Comparison of ENCODE assay signal across 13 mouse cellular contexts in genomic region chr9:82643900-82644299, GRCm38 (mm10).
A peak's percentile ranks its signal among the peaks of the same experiment; 100 is the strongest.
DNase-seq lines count a peak whose midpoint lies in the region; ATAC-seq and TF ChIP-seq lines count a peak whose summit lies in the region.
"Had no signal": no experiment of that assay in that cellular context is flagged by ENCODE, and none has a peak within 500 bp of the region (broad histone marks: within the 10 kb centered on the region; RNA-seq: fewer than 3 reads in every experiment).

No protein-coding gene starts in this region.

- H3K27ac ChIP-seq in gastrocnemius, adult 2 months: no peak overlapping the region
- H3K27ac ChIP-seq in lung, embryonic 14.5 days (ENCODE audit: low read depth): no peak overlapping the region
- no peak overlapping the region for H3K27ac ChIP-seq in cerebellum, adult 2 months (ENCODE audit: insufficient read depth, low read length)

- DNase-seq in gastrocnemius, adult 2 months: no peak
- DNase-seq in gastrocnemius, postnatal 4 days (ENCODE audit: low spot score in 2 of 2): no peak
- DNase-seq in lung, embryonic 14.5 days: peak; percentile 86
- no peak for DNase-seq in lung, postnatal 4 days
- peak; percentile 19 for DNase-seq in adipocyte (ENCODE audit: low spot score)
- peak; percentile 21 for DNase-seq in retina, postnatal 7 days (ENCODE audit: low read depth, low spot score)
- no peak for DNase-seq in cerebellum, adult 9-11 months
- DNase-seq in cerebellum, adult 2 months: no peak
- DNase-seq: adrenal gland, postnatal 25 days; gastrocnemius, postnatal 14 days; heart, postnatal 4 days had no signal

- TF ChIP-seq CTCF in gastrocnemius, adult 2 months (IDR thresholded peaks at IDR 0.05): peak; percentile 35; the same call in 1 of the 2 replicates
- TF ChIP-seq CTCF in lung, embryonic 14.5 days (IDR thresholded peaks at IDR 0.05; ENCODE audit: low read depth): peak; percentile 57
- TF ChIP-seq CTCF in cerebellum, adult 2 months (IDR thresholded peaks at IDR 0.05; ENCODE audit: borderline replicate concordance, insufficient read depth, low read depth, low read length): no peak

- H3K4me2 ChIP-seq in lung, embryonic 14.5 days: no peak overlapping the region
- H3K4me2 ChIP-seq: liver, embryonic 11.5 days; midbrain, embryonic 11.5 days had no signal

- H3K36me3 ChIP-seq in lung, embryonic 14.5 days (ENCODE audit: insufficient read depth): no peaks in the 10 kb centered on the region

- no peaks in the 10 kb centered on the region for H3K4me1 ChIP-seq in lung, embryonic 14.5 days (ENCODE audit: insufficient read depth)
- no peaks in the 10 kb centered on the region for H3K4me1 ChIP-seq in cerebellum, adult 2 months (ENCODE audit: control insufficient read depth, insufficient read depth, low read length)

- H3K27me3 ChIP-seq in lung, embryonic 14.5 days (ENCODE audit: insufficient read depth, low read length): no peaks in the 10 kb centered on the region
- H3K27me3 ChIP-seq in cerebellum, adult 2 months (ENCODE audit: control insufficient read depth, insufficient read depth, low read length): no peaks in the 10 kb centered on the region

- intact Hi-C loops in gastrocnemius, adult 2 months (cut with DNase I): no loop called here

- 15% methylated on average over 1 of the region's 1 CpGs for WGBS in lung, embryonic 14.5 days
- 18% methylated on average over 1 of the region's 1 CpGs for WGBS in cerebellum, adult 2 months

- peak; percentile 28; the same call in 1 of the 2 replicates for ATAC-seq in lung, embryonic 14.5 days (ENCODE audit: insufficient read depth)

- H3K9ac ChIP-seq in lung, embryonic 14.5 days: no peak overlapping the region

- TF ChIP-seq POLR2A in cerebellum, adult 2 months (IDR thresholded peaks at IDR 0.05; ENCODE audit: borderline replicate concordance, insufficient read depth, low read length): no peak

- H3K4me3 ChIP-seq in gastrocnemius, adult 2 months: no peak overlapping the region
- no peak overlapping the region for H3K4me3 ChIP-seq in lung, embryonic 14.5 days (ENCODE audit: low read depth, low read length)
- H3K4me3 ChIP-seq in cerebellum, adult 2 months (replicated peaks; ENCODE audit: insufficient read depth, low read depth, low read length): no peak overlapping the region

- H3K9me3 ChIP-seq in lung, embryonic 14.5 days (ENCODE audit: low read depth, low read length): no peaks in the 10 kb centered on the region

Comparison
In these comparisons a context has a peak if more than half of its experiments do, and no peak if none do; other contexts are left out.
1. DNase-seq: peak in lung, embryonic 14.5 days (single experiment), adipocyte (single experiment) and retina, postnatal 7 days (single experiment); none in gastrocnemius, adult 2 months (single experiment), gastrocnemius, postnatal 4 days (0 of 2), lung, postnatal 4 days (0 of 2), cerebellum, adult 9-11 months (single experiment) and cerebellum, adult 2 months (0 of 2).